Mouse (Mus musculus) megakaryocyte, embryonic 14.5 days (primary cell): ENCODE data around the gene Marc2.

Source experiments
- FLI1 ChIP-seq: IDR thresholded peaks from 2 replicates; pipeline ENCODE4 v1.6.1; 2012; ENCODE audit warnings: low read length, inconsistent platforms, mixed read lengths
- GATA1 ChIP-seq: IDR thresholded peaks from 3 replicates; pipeline ENCODE4 v1.6.1; 2012; ENCODE audit warnings: mixed read lengths, low read length, inconsistent platforms, borderline replicate concordance

DNA sequence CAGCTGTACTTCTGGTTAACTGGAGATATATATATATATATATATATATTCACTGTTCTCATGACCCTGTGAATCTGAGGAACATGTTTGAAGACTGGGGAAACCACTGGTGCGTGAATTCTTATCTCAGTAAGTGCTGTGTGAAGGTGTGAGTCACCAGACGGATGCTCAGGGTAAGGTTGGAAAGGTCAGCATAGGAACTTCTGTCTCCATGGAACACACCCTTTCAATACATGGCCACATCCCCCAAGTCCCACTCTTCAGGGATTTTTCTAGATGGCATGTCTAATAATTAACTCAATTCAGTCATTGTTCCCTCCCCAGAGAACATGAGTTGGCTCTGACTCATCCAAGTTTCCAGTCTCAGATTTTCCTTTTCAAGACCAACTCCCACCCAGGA is 15.3 kb upstream of the Marc2 start:
- TF ChIP-seq FLI1 = no peak
- TF ChIP-seq GATA1 = no peak
